Mouse (Mus musculus): ENCODE measurements around the gene Mill1. TPM values are rescaled to one million over a fixed set of nuclear protein-coding genes. Genes with fewer than 3 reads are reported as not detected.

The Mill1 gene
- 0.11 TPM for polyA plus RNA-seq (2014; fragmentation: Illumina TruSeq; extraction: RNeasy Lipid Tissue Mini Kit (QIAGEN cat#74804); ENCODE audit: low read depth, low replicate concordance)

GRCm38 (mm10) chr7:18245047-18245446 is at the start of gene Mill1:
TSS of gene Mill1 (plus strand) at chr7:18245347.

Other genes with a start within 250 kb of the Mill1 start
- gene Ceacam13, start 235.5 kb upstream of the Mill1 start, polyA plus RNA-seq (2014; fragmentation: Illumina TruSeq; extraction: RNeasy Lipid Tissue Mini Kit (QIAGEN cat#74804); ENCODE audit: low read depth, low replicate concordance), result not detected
- not detected for gene Ceacam12, start 179.4 kb upstream of the Mill1 start, polyA plus RNA-seq (2014; fragmentation: Illumina TruSeq; extraction: RNeasy Lipid Tissue Mini Kit (QIAGEN cat#74804); ENCODE audit: low read depth, low replicate concordance)
- not detected for gene Igfl3, start 68.9 kb upstream of the Mill1 start, polyA plus RNA-seq (2014; fragmentation: Illumina TruSeq; extraction: RNeasy Lipid Tissue Mini Kit (QIAGEN cat#74804); ENCODE audit: low read depth, low replicate concordance)
- not detected for gene Psg18, start 109.7 kb downstream of the Mill1 start, polyA plus RNA-seq (2014; fragmentation: Illumina TruSeq; extraction: RNeasy Lipid Tissue Mini Kit (QIAGEN cat#74804); ENCODE audit: low read depth, low replicate concordance)
- not detected for gene Psg28, start 186.7 kb downstream of the Mill1 start, polyA plus RNA-seq (2014; fragmentation: Illumina TruSeq; extraction: RNeasy Lipid Tissue Mini Kit (QIAGEN cat#74804); ENCODE audit: low read depth, low replicate concordance)
- not detected for gene Psg26, start 238.8 kb downstream of the Mill1 start, polyA plus RNA-seq (2014; fragmentation: Illumina TruSeq; extraction: RNeasy Lipid Tissue Mini Kit (QIAGEN cat#74804); ENCODE audit: low read depth, low replicate concordance)